Mouse (Mus musculus): ENCODE results near the gene Ppp4r2. TPM values are rescaled to one million over a fixed set of nuclear protein-coding genes. Genes with fewer than 3 reads are reported as not detected.

Gene Ppp4r2
- polyA plus RNA-seq, 1 experiment from 2014 or later = 5.6 TPM

- ATAC-seq (no peak), DNase-seq (no peak)
- Histone ChIP-seq H3K9ac (replicated peaks) (no peak overlapping the region), H3K4me1 (ENCODE audit: insufficient read depth) (peaks cover 2% of the 10 kb centered on the region; the same call in 1 of the 2 replicates), H3K4me2 (ENCODE audit: low read depth, low read length) (no peak overlapping the region), H3K27me3 (ENCODE audit: insufficient read depth, low read length) (no peaks in the 10 kb centered on the region), H3K9me3 (ENCODE audit: low read length) (no peaks in the 10 kb centered on the region), H3K27ac (ENCODE audit: low read depth) (no peak overlapping the region), H3K36me3 (replicated peaks; ENCODE audit: insufficient read depth, low read length) (no peaks in the 10 kb centered on the region), H3K4me3 (ENCODE audit: low read depth, low read length) (no peak overlapping the region)
- TF ChIP-seq CTCF (IDR thresholded peaks at IDR 0.05; ENCODE audit: low read depth) (no peak), EP300 (IDR thresholded peaks at IDR 0.05; ENCODE audit: low read depth) (no peak)
- WGBS (ENCODE audit: insufficient replicate concordance) = 77% methylated on average over 7 of the region's 7 CpGs
Measured at GRCm38 (mm10) chr6:100824381-100824965, 8.9 kb upstream of the Ppp4r2 start.

DNA sequence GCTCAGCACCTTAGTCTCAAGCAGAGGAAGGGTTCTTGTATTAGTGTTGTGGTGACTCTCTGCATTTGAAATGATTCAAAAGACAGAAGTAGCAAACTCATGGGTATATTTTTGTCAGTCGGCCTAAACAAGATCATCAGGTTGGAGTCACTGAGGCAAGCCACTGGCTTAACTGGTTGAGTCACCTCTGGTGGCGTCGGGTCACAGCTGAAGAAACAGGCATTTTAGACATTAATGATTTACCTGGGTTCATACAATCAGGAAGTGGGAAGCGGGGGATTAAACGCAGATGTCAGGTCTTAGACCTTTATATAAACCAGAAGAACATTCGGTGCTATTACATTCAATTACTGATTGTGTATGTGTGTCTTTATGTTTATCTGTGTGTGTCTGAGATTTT lies 7.4 kb upstream of the Ppp4r2 start:
- no peak overlapping the region for H3K27ac ChIP-seq (ENCODE audit: low read depth)
- ATAC-seq = no peak
- H3K36me3 ChIP-seq (replicated peaks; ENCODE audit: insufficient read depth, low read length) = no peaks in the 10 kb centered on the region
- H3K4me3 ChIP-seq (ENCODE audit: low read depth, low read length) = no peak overlapping the region
- H3K9ac ChIP-seq (replicated peaks) = no peak overlapping the region
- H3K4me1 ChIP-seq (ENCODE audit: insufficient read depth) = peaks cover 2% of the 10 kb centered on the region; the same call in 1 of the 2 replicates
- DNase-seq = no peak
- TF ChIP-seq EP300 (IDR thresholded peaks at IDR 0.05; ENCODE audit: low read depth) = no peak
- no peak for TF ChIP-seq CTCF (IDR thresholded peaks at IDR 0.05; ENCODE audit: low read depth)
- 60% methylated on average over 6 of the region's 6 CpGs for WGBS (ENCODE audit: insufficient replicate concordance)
- no peaks in the 10 kb centered on the region for H3K27me3 ChIP-seq (ENCODE audit: insufficient read depth, low read length)
- no peak overlapping the region for H3K4me2 ChIP-seq (ENCODE audit: low read depth, low read length)
- no peaks in the 10 kb centered on the region for H3K9me3 ChIP-seq (ENCODE audit: low read length)

DNA sequence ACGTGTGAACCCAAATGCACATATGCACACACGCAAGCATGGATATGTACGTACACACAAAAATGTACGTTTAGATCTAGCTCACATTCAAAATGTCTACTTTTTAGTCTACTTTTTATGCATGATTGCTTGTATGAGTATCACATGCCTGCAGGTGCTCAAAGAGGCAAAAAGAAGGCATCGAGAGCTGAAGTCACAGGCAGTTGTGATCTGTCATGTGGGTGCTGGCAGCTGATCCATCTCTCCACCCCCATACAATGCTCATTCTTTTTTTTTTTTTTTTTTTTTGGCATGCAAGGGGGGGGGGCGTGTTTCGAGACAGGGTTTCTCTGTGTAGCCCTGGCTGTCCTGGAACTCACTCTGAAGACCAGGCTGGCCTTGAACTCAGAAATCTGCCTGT lies 4.9 kb upstream of the Ppp4r2 start:
- no peak for DNase-seq
- no peak overlapping the region for H3K4me3 ChIP-seq (ENCODE audit: low read depth, low read length)
- ATAC-seq = no peak
- H3K4me1 ChIP-seq (ENCODE audit: insufficient read depth) = peaks cover 6% of the 10 kb centered on the region; the same call in 1 of the 2 replicates
- H3K36me3 ChIP-seq (replicated peaks; ENCODE audit: insufficient read depth, low read length) = no peaks in the 10 kb centered on the region
- TF ChIP-seq CTCF (IDR thresholded peaks at IDR 0.05; ENCODE audit: low read depth) = no peak
- no peaks in the 10 kb centered on the region for H3K27me3 ChIP-seq (ENCODE audit: insufficient read depth, low read length)
- no peak overlapping the region for H3K27ac ChIP-seq (ENCODE audit: low read depth)
- WGBS (ENCODE audit: insufficient replicate concordance) = 86% methylated on average over 7 of the region's 7 CpGs
- no peaks in the 10 kb centered on the region for H3K9me3 ChIP-seq (ENCODE audit: low read length)
- no peak overlapping the region for H3K9ac ChIP-seq (replicated peaks)
- no peak overlapping the region for H3K4me2 ChIP-seq (ENCODE audit: low read depth, low read length)

DNA sequence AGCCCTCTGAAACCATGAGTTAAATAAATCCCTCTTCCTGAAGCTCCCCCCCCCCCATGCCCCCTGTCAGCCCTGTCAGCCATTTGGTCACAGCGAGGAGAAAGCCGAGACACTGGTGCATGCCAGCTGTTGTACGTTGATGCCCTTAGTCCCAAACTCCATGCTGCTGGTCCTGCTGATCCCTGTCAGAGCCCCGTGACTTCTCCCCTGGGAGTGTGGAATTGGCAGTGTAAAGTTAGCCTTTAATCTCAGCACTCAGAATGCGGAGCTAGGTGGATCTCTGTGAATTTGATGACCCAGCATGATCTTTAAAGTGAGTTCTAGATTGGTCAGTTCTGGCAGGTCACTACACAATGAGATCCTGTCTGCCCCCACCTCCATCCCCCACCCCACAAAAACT lies 3.7 kb upstream of the Ppp4r2 start:
- TF ChIP-seq CTCF (IDR thresholded peaks at IDR 0.05; ENCODE audit: low read depth) (no peak), EP300 (IDR thresholded peaks at IDR 0.05; ENCODE audit: low read depth) (no peak)
- no peak for DNase-seq
- no peak overlapping the region for H3K9ac ChIP-seq (replicated peaks)
- WGBS (ENCODE audit: insufficient replicate concordance) = 80% methylated on average over 5 of the region's 5 CpGs
- no peak overlapping the region for H3K27ac ChIP-seq (ENCODE audit: low read depth)
- H3K9me3 ChIP-seq (ENCODE audit: low read length) = no peaks in the 10 kb centered on the region
- H3K4me3 ChIP-seq (ENCODE audit: low read depth, low read length) = no peak overlapping the region
- ATAC-seq = no peak
- H3K4me2 ChIP-seq (ENCODE audit: low read depth, low read length) = no peak overlapping the region
- H3K27me3 ChIP-seq (ENCODE audit: insufficient read depth, low read length) = no peaks in the 10 kb centered on the region
- peaks cover 7% of the 10 kb centered on the region; the same call in 1 of the 2 replicates for H3K4me1 ChIP-seq (ENCODE audit: insufficient read depth)
- H3K36me3 ChIP-seq (replicated peaks; ENCODE audit: insufficient read depth, low read length) = no peaks in the 10 kb centered on the region

- H3K27me3 ChIP-seq (ENCODE audit: insufficient read depth, low read length) = no peaks in the 10 kb centered on the region
- 73% methylated on average over 3 of the region's 3 CpGs for WGBS (ENCODE audit: insufficient replicate concordance)
- no peak for TF ChIP-seq EP300 (IDR thresholded peaks at IDR 0.05; ENCODE audit: low read depth)
- no peak for TF ChIP-seq CTCF (IDR thresholded peaks at IDR 0.05; ENCODE audit: low read depth)
Measured at GRCm38 (mm10) chr6:100831188-100831587, 2.2 kb upstream of the Ppp4r2 start.

GRCm38 (mm10) chr6:100831751-100832150 lies 1.7 kb upstream of the Ppp4r2 start:
- ATAC-seq = no peak
- no peak for DNase-seq
- Histone ChIP-seq H3K4me1 (ENCODE audit: insufficient read depth) (peaks cover 9% of the 10 kb centered on the region), H3K9ac (replicated peaks) (no peak overlapping the region), H3K4me3 (ENCODE audit: low read depth, low read length) (no peak overlapping the region), H3K36me3 (replicated peaks; ENCODE audit: insufficient read depth, low read length) (peaks cover 16% of the 10 kb centered on the region), H3K27me3 (ENCODE audit: insufficient read depth, low read length) (no peaks in the 10 kb centered on the region), H3K27ac (ENCODE audit: low read depth) (no peak overlapping the region), H3K4me2 (ENCODE audit: low read depth, low read length) (no peak overlapping the region), H3K9me3 (ENCODE audit: low read length) (no peaks in the 10 kb centered on the region)
- WGBS (ENCODE audit: insufficient replicate concordance) = 82% methylated on average over 6 of the region's 6 CpGs
- TF ChIP-seq CTCF (IDR thresholded peaks at IDR 0.05; ENCODE audit: low read depth) (no peak), EP300 (IDR thresholded peaks at IDR 0.05; ENCODE audit: low read depth) (no peak)

More at GRCm38 (mm10) chr6:100831188-100831587, 2.2 kb upstream of the Ppp4r2 start:
- Histone ChIP-seq H3K4me3 (ENCODE audit: low read depth, low read length) (no peak overlapping the region), H3K9ac (replicated peaks) (no peak overlapping the region), H3K27ac (ENCODE audit: low read depth) (no peak overlapping the region), H3K4me2 (ENCODE audit: low read depth, low read length) (no peak overlapping the region), H3K4me1 (ENCODE audit: insufficient read depth) (peaks cover 9% of the 10 kb centered on the region), H3K9me3 (ENCODE audit: low read length) (no peaks in the 10 kb centered on the region), H3K36me3 (replicated peaks; ENCODE audit: insufficient read depth, low read length) (peaks cover 10% of the 10 kb centered on the region)
- ATAC-seq (no peak), DNase-seq (no peak)

Data from liver, postnatal 0 days (tissue).